Mouse (Mus musculus) kidney, adult 10 weeks (tissue): ENCODE measurements around the gene Lzic. TPM values are rescaled to one million over a fixed set of nuclear protein-coding genes. Genes with fewer than 3 reads are reported as not detected.

Experiments
- polyA plus RNA-seq: library from polyadenylated mRNA; stranded (reverse); fragments of 350-450 nt; fragmentation: Illumina TruSeq; extraction: RNeasy Lipid Tissue Mini Kit (QIAGEN cat#74804); gene quantifications from one replicate; pipeline ENCODE4 v1.2.3, GENCODE M21; 2014; ENCODE audit warnings: low read depth, low replicate concordance

Gene Lzic
- polyA plus RNA-seq, result 13.5 TPM

GRCm38 (mm10) chr4:149485053-149485824 lies at the start of gene Lzic, which contains the start of gene Nmnat1:
TSS of gene Lzic (plus strand) at chr4:149485229.
TSS of gene Nmnat1 (minus strand) at chr4:149485202.

GRCm38 (mm10) chr4:149454879-149455278 lies 30.1 kb upstream of the Lzic start, which contains the start of gene Rbp7:
TSS of gene Rbp7 (minus strand) at chr4:149454978.

GRCm38 (mm10) chr4:149477078-149477477 lies 8.0 kb upstream of the Lzic start, which contains the start of gene Tmem274:
TSS of gene Tmem274 (plus strand) at chr4:149477378.

DNA sequence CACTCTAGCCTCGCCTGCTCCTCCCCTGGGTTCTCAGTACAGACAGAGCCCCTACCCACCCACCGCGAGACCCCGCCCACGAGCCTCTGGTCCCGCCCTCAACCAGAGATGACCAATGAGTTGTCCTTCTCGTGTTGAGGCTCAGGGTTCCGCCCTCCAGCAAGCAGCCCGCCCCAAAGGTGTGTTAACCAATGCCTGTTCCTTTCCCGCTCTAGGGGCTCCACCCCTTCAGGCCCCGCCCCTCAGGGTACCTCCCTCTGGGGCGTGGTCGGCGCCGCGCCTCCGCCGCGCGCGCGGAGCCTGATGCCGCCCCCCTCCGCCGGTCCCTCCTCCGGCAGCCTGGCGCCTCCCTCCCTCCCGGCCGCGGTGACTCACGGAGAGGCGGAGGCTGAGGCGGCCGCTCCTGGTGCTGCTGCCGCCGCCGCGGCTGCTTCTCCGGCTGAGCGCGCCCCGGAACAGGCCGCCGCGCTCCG lies 32.9 kb downstream of the Lzic start, which contains the start of gene Ctnnbip1:
Gene Ctnnbip1, plus strand, starts transcription at position 369 of the 473 bp plus-strand sequence.

Other genes with a start within 250 kb of the Lzic start
- 47.3 TPM for gene Kif1b, start 177.5 kb upstream of the Lzic start, polyA plus RNA-seq
- 20.5 TPM for gene Ube4b, start 58.5 kb upstream of the Lzic start, polyA plus RNA-seq
- not detected for gene Rbp7, start 30.3 kb upstream of the Lzic start, polyA plus RNA-seq
- gene Tmem274, start 7.9 kb upstream of the Lzic start, polyA plus RNA-seq, result not detected
- 5.3 TPM for gene Nmnat1, start within 50 bp of the Lzic start, polyA plus RNA-seq
- 7.8 TPM for gene Ctnnbip1, start 33.0 kb downstream of the Lzic start, polyA plus RNA-seq
- 9.2 TPM for gene Clstn1, start 101.2 kb downstream of the Lzic start, polyA plus RNA-seq
- 0.08 TPM for gene Pik3cd, start 217.3 kb downstream of the Lzic start, polyA plus RNA-seq